Mouse (Mus musculus) brain, embryonic 14.5 days (tissue): ENCODE data around the gene Ptpn21.

Experiments
- CTCF ChIP-seq: fragments of 200-500 bp; IDR thresholded peaks from 2 replicates; pipeline ENCODE4 v1.5.1; 2012; ENCODE audit warnings: inconsistent platforms, mild to moderate bottlenecking, moderate library complexity, borderline replicate concordance; ENCODE audit not compliant: insufficient read depth, insufficient read length; ENCODE audit errors: extremely low read depth
- POLR2A ChIP-seq: fragments of 200-500 bp; IDR thresholded peaks from 2 replicates; pipeline ENCODE4 v1.6.1; 2012; ENCODE audit warnings: mild to moderate bottlenecking, inconsistent platforms, borderline replicate concordance; ENCODE audit not compliant: poor library complexity, insufficient read depth, insufficient read length, severe bottlenecking; ENCODE audit errors: extremely low read depth

DNA sequence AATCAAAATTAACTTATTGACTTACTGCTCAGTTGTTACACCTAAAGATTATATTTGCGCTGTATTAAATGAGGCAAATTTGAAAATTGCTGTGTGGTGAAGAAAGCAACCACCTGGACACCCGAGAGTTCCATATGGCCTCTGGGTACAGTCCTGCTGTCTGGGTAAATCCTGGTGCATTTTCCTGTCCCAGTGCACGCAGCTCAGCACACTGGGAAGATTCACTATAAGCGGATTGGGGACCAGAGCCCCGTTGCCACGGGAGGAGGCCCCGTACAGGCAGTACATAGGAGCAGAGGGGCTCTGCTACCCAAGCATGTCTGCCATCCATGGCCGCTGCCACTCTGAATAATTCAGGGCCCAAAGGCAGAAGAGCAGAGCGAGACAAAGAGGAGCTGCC is 35.6 kb downstream of the Ptpn21 start:
- TF ChIP-seq CTCF (no peak), POLR2A (no peak)
